Mouse (Mus musculus): ENCODE measurements at regions not wholly inside any gene's neighbourhood (a gene's known extent, or its start where the extent isn't known, plus 50 kb on each side); places are given as distances from the start of the nearest gene placed in this dataset.
A peak's percentile ranks its signal among the peaks of the same experiment; 100 is the strongest.

- Histone ChIP-seq H3K27ac (replicated peaks in 1 of 2; ENCODE audit: control insufficient read depth in 1 of 2, insufficient read depth in 1 of 2, low read depth in 2 of 2, low read length in 2 of 2) (peak overlapping the region; percentile 54 to 71), H3K4me1 (ENCODE audit: control insufficient read depth in 2 of 2, insufficient read depth in 2 of 2, low read length in 2 of 2) (peaks cover 15% of the 10 kb centered on the region in 2 experiments), H3K9me3 (ENCODE audit: control insufficient read depth, low read length) (no peaks in the 10 kb centered on the region), H3K36me3 (ENCODE audit: control insufficient read depth, insufficient read depth, low read length) (no peaks in the 10 kb centered on the region), H3K9ac (ENCODE audit: low read length) (no peak overlapping the region), H3K4me3 (ENCODE audit: control insufficient read depth in 1 of 2, insufficient read depth in 1 of 2, low read depth in 1 of 2, low read length in 2 of 2) (no peak overlapping the region), H3K4me2 (ENCODE audit: low read length) (no peak overlapping the region), H3K27me3 (ENCODE audit: control insufficient read depth, insufficient read depth, low read length) (no peaks in the 10 kb centered on the region)
- no peak for ATAC-seq (ENCODE audit: insufficient number of reproducible peaks, insufficient read depth, low FRiP score, low read depth)
- WGBS: 46% methylated on average over 6 of the region's 6 CpGs
Observed at GRCm38 (mm10) chr10:83995026-83995600, 272.4 kb downstream of the 1500009L16Rik start.

DNA sequence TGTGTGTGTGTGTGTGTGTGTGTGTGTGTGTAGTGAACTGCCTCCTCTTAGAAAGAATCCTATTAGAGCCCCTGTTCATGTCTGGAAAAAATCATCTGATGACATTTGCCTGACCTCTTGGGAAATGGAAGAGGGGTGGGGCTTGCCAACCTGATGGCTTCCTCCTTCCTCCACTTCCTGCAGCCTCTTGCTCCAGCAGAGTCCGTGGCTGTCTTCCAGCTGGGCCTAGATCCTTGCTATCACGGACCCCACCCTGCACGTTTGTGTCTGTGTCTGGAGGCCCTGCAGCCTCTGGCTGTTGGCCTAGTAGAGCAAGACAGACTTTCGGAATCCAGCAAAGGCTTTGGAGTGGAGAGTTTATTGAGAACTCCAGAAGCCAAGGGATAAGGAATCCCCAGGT lies 273.2 kb downstream of the 1500009L16Rik start:
- peak; percentile 76; the same call in 1 of the 2 replicates for ATAC-seq (ENCODE audit: insufficient number of reproducible peaks, insufficient read depth, low FRiP score, low read depth)
- no peaks in the 10 kb centered on the region for H3K36me3 ChIP-seq (ENCODE audit: control insufficient read depth, insufficient read depth, low read length)
- H3K27me3 ChIP-seq (ENCODE audit: control insufficient read depth, insufficient read depth, low read length): no peaks in the 10 kb centered on the region
- H3K4me1 ChIP-seq (ENCODE audit: control insufficient read depth in 2 of 2, insufficient read depth in 2 of 2, low read length in 2 of 2): peaks cover 15% of the 10 kb centered on the region in 2 experiments
- H3K4me3 ChIP-seq (ENCODE audit: control insufficient read depth in 1 of 2, insufficient read depth in 1 of 2, low read depth in 1 of 2, low read length in 2 of 2): no peak overlapping the region
- peak overlapping the region; percentile 54 to 71 for H3K27ac ChIP-seq (replicated peaks in 1 of 2; ENCODE audit: control insufficient read depth in 1 of 2, insufficient read depth in 1 of 2, low read depth in 2 of 2, low read length in 2 of 2)
- no peak overlapping the region for H3K9ac ChIP-seq (ENCODE audit: low read length)
- H3K9me3 ChIP-seq (ENCODE audit: control insufficient read depth, low read length): no peaks in the 10 kb centered on the region
- 37% methylated on average over 4 of the region's 4 CpGs for WGBS
- H3K4me2 ChIP-seq (ENCODE audit: low read length): no peak overlapping the region

DNA sequence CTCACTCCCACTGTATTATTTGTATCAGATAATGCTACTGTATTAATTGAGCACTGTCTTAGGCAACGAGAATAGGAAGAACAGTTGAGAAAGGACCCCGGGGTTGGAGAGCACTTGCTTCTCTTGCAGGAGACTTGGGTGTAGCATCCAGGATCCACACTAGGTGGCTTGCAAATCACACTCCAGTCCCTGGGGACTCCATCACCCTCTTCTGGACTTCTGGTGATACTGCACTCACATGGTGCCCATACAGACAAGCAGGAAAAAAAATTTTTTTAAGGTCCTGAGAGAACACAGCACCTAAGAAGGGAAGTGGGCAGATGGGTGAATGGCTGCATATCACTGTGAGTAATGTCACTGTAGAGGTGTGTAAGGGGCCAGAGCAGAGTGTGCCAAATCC lies 273.8 kb downstream of the 1500009L16Rik start:
- Histone ChIP-seq H3K9me3 (ENCODE audit: control insufficient read depth, low read length) (no peaks in the 10 kb centered on the region), H3K4me3 (ENCODE audit: control insufficient read depth in 1 of 2, insufficient read depth in 1 of 2, low read depth in 1 of 2, low read length in 2 of 2) (no peak overlapping the region), H3K4me2 (ENCODE audit: low read length) (no peak overlapping the region), H3K9ac (ENCODE audit: low read length) (no peak overlapping the region), H3K27me3 (ENCODE audit: control insufficient read depth, insufficient read depth, low read length) (no peaks in the 10 kb centered on the region), H3K36me3 (ENCODE audit: control insufficient read depth, insufficient read depth, low read length) (no peaks in the 10 kb centered on the region), H3K4me1 (ENCODE audit: control insufficient read depth in 2 of 2, insufficient read depth in 2 of 2, low read length in 2 of 2) (peaks cover 13 to 15% of the 10 kb centered on the region in 2 experiments), H3K27ac (replicated peaks in 1 of 2; ENCODE audit: control insufficient read depth in 1 of 2, insufficient read depth in 1 of 2, low read depth in 2 of 2, low read length in 2 of 2) (0 out of 4 replicates have a peak overlapping the region, but pooled peaks have one; percentile 12)
- no peak for ATAC-seq (ENCODE audit: insufficient number of reproducible peaks, insufficient read depth, low FRiP score, low read depth)
- 91% methylated on average over 2 of the region's 2 CpGs for WGBS

- no peaks in the 10 kb centered on the region for H3K9me3 ChIP-seq (ENCODE audit: control insufficient read depth, low read length)
- H3K27ac ChIP-seq (replicated peaks in 1 of 2; ENCODE audit: control insufficient read depth in 1 of 2, insufficient read depth in 1 of 2, low read depth in 2 of 2, low read length in 2 of 2): no peak overlapping the region
- ATAC-seq (ENCODE audit: insufficient number of reproducible peaks, insufficient read depth, low FRiP score, low read depth): no peak
- no peaks in the 10 kb centered on the region for H3K27me3 ChIP-seq (ENCODE audit: control insufficient read depth, insufficient read depth, low read length)
- WGBS: 71% methylated on average over 7 of the region's 7 CpGs
- H3K36me3 ChIP-seq (ENCODE audit: control insufficient read depth, insufficient read depth, low read length): no peaks in the 10 kb centered on the region
- peaks cover 2 to 7% of the 10 kb centered on the region in 2 experiments for H3K4me1 ChIP-seq (ENCODE audit: control insufficient read depth in 2 of 2, insufficient read depth in 2 of 2, low read length in 2 of 2)
- H3K4me2 ChIP-seq (ENCODE audit: low read length): no peak overlapping the region
- no peak overlapping the region for H3K4me3 ChIP-seq (ENCODE audit: control insufficient read depth in 1 of 2, insufficient read depth in 1 of 2, low read depth in 1 of 2, low read length in 2 of 2)
- H3K9ac ChIP-seq (ENCODE audit: low read length): no peak overlapping the region
Observed at GRCm38 (mm10) chr10:84000436-84001208, 278.0 kb downstream of the 1500009L16Rik start.

GRCm38 (mm10) chr10:84002744-84003143 lies 280.1 kb downstream of the 1500009L16Rik start:
- H3K27me3 ChIP-seq (ENCODE audit: control insufficient read depth, insufficient read depth, low read length): no peaks in the 10 kb centered on the region
- no peak overlapping the region for H3K27ac ChIP-seq (replicated peaks in 1 of 2; ENCODE audit: control insufficient read depth in 1 of 2, insufficient read depth in 1 of 2, low read depth in 2 of 2, low read length in 2 of 2)
- H3K4me3 ChIP-seq (ENCODE audit: control insufficient read depth in 1 of 2, insufficient read depth in 1 of 2, low read depth in 1 of 2, low read length in 2 of 2): no peak overlapping the region
- no peak for ATAC-seq (ENCODE audit: insufficient number of reproducible peaks, insufficient read depth, low FRiP score, low read depth)
- H3K9ac ChIP-seq (ENCODE audit: low read length): no peak overlapping the region
- H3K4me1 ChIP-seq (ENCODE audit: control insufficient read depth in 2 of 2, insufficient read depth in 2 of 2, low read length in 2 of 2): peaks cover 0 to 2% of the 10 kb centered on the region in 2 experiments; a peak in 2 of 4 replicates
- 65% methylated on average over 2 of the region's 2 CpGs for WGBS
- H3K36me3 ChIP-seq (ENCODE audit: control insufficient read depth, insufficient read depth, low read length): no peaks in the 10 kb centered on the region
- H3K9me3 ChIP-seq (ENCODE audit: control insufficient read depth, low read length): no peaks in the 10 kb centered on the region
- H3K4me2 ChIP-seq (ENCODE audit: low read length): no peak overlapping the region

- Histone ChIP-seq H3K9me3 (ENCODE audit: control insufficient read depth, low read length) (no peaks in the 10 kb centered on the region), H3K4me3 (ENCODE audit: control insufficient read depth in 1 of 2, insufficient read depth in 1 of 2, low read depth in 1 of 2, low read length in 2 of 2) (no peak overlapping the region), H3K27ac (replicated peaks in 1 of 2; ENCODE audit: control insufficient read depth in 1 of 2, insufficient read depth in 1 of 2, low read depth in 2 of 2, low read length in 2 of 2) (no peak overlapping the region), H3K36me3 (ENCODE audit: control insufficient read depth, insufficient read depth, low read length) (no peaks in the 10 kb centered on the region), H3K27me3 (ENCODE audit: control insufficient read depth, insufficient read depth, low read length) (no peaks in the 10 kb centered on the region), H3K9ac (ENCODE audit: low read length) (no peak overlapping the region), H3K4me2 (ENCODE audit: low read length) (no peak overlapping the region), H3K4me1 (ENCODE audit: control insufficient read depth in 2 of 2, insufficient read depth in 2 of 2, low read length in 2 of 2) (peaks cover 0 to 2% of the 10 kb centered on the region in 2 experiments; a peak in 2 of 4 replicates)
- no peak for ATAC-seq (ENCODE audit: insufficient number of reproducible peaks, insufficient read depth, low FRiP score, low read depth)
- 83% methylated on average over 8 of the region's 8 CpGs for WGBS
Observed at GRCm38 (mm10) chr10:84003601-84004149, 281.0 kb downstream of the 1500009L16Rik start.

- no peak overlapping the region for H3K9ac ChIP-seq (ENCODE audit: low read length)
- no peaks in the 10 kb centered on the region for H3K36me3 ChIP-seq (ENCODE audit: control insufficient read depth, insufficient read depth, low read length)
- no peaks in the 10 kb centered on the region for H3K27me3 ChIP-seq (ENCODE audit: control insufficient read depth, insufficient read depth, low read length)
- no peaks in the 10 kb centered on the region for H3K4me1 ChIP-seq (ENCODE audit: control insufficient read depth in 2 of 2, insufficient read depth in 2 of 2, low read length in 2 of 2)
- no peak overlapping the region for H3K4me2 ChIP-seq (ENCODE audit: low read length)
- no peak for ATAC-seq (ENCODE audit: insufficient number of reproducible peaks, insufficient read depth, low FRiP score, low read depth)
- H3K9me3 ChIP-seq (ENCODE audit: control insufficient read depth, low read length): no peaks in the 10 kb centered on the region
- H3K4me3 ChIP-seq (ENCODE audit: control insufficient read depth in 1 of 2, insufficient read depth in 1 of 2, low read depth in 1 of 2, low read length in 2 of 2): no peak overlapping the region
- WGBS: 80% methylated on average over 4 of the region's 4 CpGs
- no peak overlapping the region for H3K27ac ChIP-seq (replicated peaks in 1 of 2; ENCODE audit: control insufficient read depth in 1 of 2, insufficient read depth in 1 of 2, low read depth in 2 of 2, low read length in 2 of 2)
Observed at GRCm38 (mm10) chr10:84008923-84009322, 286.3 kb downstream of the 1500009L16Rik start.
